Mouse (Mus musculus) yolk sac, embryonic 10.5 days (tissue): ENCODE results near the gene Ddit4.
A peak's percentile ranks its signal among the peaks of the same experiment; 100 is the strongest.

Source experiments
- DNase-seq: peaks from one replicate; pipeline ENCODE4 v3.0.0-alpha.2; 2017; ENCODE audit warnings: low spot score

Ddit4 gene

GRCm38 (mm10) chr10:59916649-59917048, 35.0 kb downstream of the Ddit4 start:
- DNase-seq, result peak; percentile 82

GRCm38 (mm10) chr10:59916159-59916558, 35.5 kb downstream of the Ddit4 start:
- no peak for DNase-seq

GRCm38 (mm10) chr10:59915196-59915962, 36.3 kb downstream of the Ddit4 start:
- no peak for DNase-seq

- peak; percentile 76 for DNase-seq
Measured at GRCm38 (mm10) chr10:59911561-59912198, 40.0 kb downstream of the Ddit4 start.

- DNase-seq, result no peak
Measured at GRCm38 (mm10) chr10:59911091-59911490, 40.5 kb downstream of the Ddit4 start.

- DNase-seq, result no peak
Measured at GRCm38 (mm10) chr10:59909357-59909847, 42.2 kb downstream of the Ddit4 start.

GRCm38 (mm10) chr10:59908776-59909315, 42.8 kb downstream of the Ddit4 start:
- no peak for DNase-seq

GRCm38 (mm10) chr10:59907695-59908299, 43.8 kb downstream of the Ddit4 start:
- no peak for DNase-seq

GRCm38 (mm10) chr10:59907080-59907609, 44.5 kb downstream of the Ddit4 start:
- DNase-seq, result no peak

- DNase-seq, result no peak
Measured at GRCm38 (mm10) chr10:59903170-59903569, 48.5 kb downstream of the Ddit4 start.

- no peak for DNase-seq
Measured at GRCm38 (mm10) chr10:59902606-59902990, 49.0 kb downstream of the Ddit4 start.

- no peak for DNase-seq
Measured at GRCm38 (mm10) chr10:59901986-59902605, 49.5 kb downstream of the Ddit4 start.

GRCm38 (mm10) chr10:59901463-59901862, 50.2 kb downstream of the Ddit4 start:
- DNase-seq, result no peak

GRCm38 (mm10) chr10:59900939-59901338, 50.7 kb downstream of the Ddit4 start:
- no peak for DNase-seq

- no peak for DNase-seq
Measured at GRCm38 (mm10) chr10:59900174-59900435, 51.5 kb downstream of the Ddit4 start.
